Mouse (Mus musculus): ENCODE results near the gene Lefty2.
"Not testable (repeated sequence)": the region's sequence is repeated elsewhere in the genome, so short reads cannot be mapped to it uniquely, and the experiment has no call there.

Lefty2 gene

GRCm38 (mm10) chr1:180892808-180893207 lies at the start of gene Lefty2:
Gene Lefty2, plus strand, starts transcription at chr1:180893108.
- no peak for DNase-seq (ENCODE audit: low spot score)

DNA sequence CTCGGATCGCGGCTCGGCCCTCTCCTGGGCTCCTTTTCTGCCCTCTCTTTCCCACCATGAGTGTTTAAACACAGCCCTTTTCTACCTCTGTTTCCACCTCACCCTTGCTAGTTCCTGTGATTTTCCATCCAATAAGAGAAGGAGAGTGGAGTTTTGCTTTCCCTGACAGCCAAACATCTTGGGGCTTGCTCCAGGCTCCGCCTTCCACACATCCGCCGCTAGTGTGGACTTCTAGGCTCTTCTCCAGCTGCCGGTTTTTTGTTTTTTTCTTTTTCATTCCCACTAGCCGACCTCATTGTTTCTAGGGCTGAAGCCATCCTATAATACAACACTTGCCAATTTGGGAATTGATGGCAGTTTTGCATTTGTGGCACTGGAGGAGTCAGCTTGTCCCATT lies 44.8 kb upstream of the Lefty2 start:
- no peak for DNase-seq (ENCODE audit: low spot score)

DNA sequence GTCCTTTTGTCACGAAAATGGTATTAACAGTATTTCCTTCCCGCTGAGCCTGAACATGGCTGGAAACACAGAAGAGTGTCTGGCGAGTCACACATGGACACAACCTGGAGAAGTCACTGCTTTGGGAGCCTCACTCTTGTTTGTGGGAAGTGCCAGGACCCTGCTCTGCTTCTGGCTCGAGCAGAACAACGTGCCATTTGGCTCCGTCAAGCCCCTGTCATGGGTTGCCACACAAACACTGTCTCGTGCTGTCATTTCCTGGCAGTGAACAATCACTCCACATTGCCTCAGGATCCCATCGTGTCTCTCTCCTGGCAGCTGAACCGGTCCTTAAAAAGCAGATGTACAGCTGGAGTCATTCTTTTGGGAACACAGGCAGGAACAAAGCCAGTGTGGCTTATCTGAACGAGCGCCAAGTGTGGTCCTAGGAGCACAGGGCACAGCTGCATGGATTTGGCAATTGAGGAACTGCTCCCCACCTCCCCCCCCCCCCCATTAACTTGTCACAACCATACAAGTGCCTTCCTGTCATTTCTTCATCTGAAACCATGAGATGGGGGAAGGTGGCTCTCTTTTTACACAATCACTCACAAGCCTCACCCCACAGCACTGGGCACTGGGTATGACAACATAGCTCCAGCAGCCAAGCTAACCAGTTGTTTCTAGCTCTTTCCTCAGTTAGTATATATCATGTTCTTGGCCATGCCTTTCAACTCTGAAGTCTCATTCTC lies 44.2 kb upstream of the Lefty2 start:
- no peak for DNase-seq (ENCODE audit: low spot score)

DNA sequence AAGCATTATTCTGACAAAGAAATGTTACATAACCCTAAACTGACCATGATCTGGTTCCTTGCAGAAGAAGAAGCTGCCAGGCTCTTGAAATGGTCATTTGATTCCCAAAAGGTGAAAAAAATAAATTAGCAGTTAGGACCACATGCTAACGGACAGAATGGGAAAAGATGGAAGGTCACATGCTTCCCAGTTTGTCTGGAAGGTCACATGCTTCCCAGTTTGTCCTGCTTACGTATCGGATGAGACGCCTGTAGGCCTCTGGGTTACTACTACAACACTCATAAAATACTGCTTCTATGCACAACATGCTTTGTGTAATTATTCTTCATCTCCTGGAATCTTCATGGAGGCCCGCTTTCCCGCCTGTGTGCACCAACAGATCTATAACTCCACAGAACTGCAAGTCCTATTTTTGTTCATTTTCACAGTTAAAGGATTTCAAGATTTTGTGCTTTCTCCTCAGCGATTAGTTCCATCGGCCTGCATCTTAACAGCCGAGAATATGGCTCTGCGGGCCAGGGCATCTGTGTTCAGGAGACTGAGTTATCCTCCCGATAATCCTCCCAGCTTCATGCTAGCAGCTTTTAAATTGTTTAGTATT lies 43.1 kb upstream of the Lefty2 start:
- DNase-seq (ENCODE audit: low spot score): no peak

- DNase-seq (ENCODE audit: low spot score): peak; percentile 100
Observed at GRCm38 (mm10) chr1:180850316-180851270, 42.3 kb upstream of the Lefty2 start, which contains the start of gene Sde2. Gene Sde2, plus strand, starts transcription at chr1:180851127.

- no peak for DNase-seq (ENCODE audit: low spot score)
Observed at GRCm38 (mm10) chr1:180858763-180859162, 34.1 kb upstream of the Lefty2 start.

GRCm38 (mm10) chr1:180860030-180860429 lies 32.9 kb upstream of the Lefty2 start:
- no peak for DNase-seq (ENCODE audit: low spot score)

GRCm38 (mm10) chr1:180863606-180864005 lies 29.3 kb upstream of the Lefty2 start:
- DNase-seq (ENCODE audit: low spot score): no peak

DNA sequence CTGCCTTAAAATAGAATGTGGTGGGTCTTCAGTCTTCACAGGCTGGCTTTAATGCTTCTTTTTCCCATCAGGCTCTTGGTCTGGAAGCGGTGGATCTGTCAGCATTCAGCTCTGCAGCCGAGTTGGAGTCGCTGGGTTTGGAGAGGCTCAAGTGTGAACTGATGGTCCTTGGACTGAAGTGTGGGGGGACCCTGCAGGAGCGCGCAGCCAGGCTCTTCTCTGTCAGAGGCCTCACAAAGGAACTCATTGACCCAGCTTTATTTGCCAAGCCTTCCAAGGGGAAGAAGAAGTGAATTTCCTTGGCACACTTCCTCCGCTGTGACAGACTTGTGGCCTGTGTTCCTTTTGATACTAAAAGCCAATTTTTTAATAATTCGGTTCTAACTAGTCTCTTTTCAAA lies 26.9 kb upstream of the Lefty2 start:
- no peak for DNase-seq (ENCODE audit: low spot score)

- no peak for DNase-seq (ENCODE audit: low spot score)
Observed at GRCm38 (mm10) chr1:180870122-180870650, 22.7 kb upstream of the Lefty2 start.

DNA sequence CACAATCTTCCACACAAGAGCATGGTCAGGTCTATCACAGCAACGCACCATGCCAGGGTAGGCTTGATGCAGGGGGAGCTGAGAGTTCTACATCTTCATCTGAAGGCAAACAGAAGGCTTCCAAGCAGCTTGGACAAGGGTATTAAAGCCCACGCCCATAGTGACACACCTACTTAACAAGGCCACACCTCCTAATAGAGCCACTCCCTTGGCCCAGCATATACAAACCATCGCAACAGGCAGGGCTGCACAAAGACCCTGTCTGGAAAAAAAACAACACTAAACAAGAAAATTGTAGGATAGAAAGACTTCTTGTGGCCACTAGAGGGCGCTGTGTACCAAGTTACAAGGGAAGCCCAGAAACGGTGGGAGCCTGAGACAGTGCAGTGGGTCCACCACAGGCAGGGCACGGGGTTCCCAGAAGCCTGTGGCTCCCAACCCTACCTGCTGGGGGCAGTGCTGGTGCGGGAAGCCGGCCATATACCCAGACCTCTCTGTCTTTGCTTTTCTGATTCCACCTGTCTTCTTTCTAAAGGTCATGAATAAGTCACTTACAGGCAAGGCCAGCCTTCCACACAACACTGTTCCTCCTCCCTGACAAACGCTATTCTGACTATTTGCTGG lies 18.9 kb upstream of the Lefty2 start:
- DNase-seq (ENCODE audit: low spot score): no peak

- DNase-seq (ENCODE audit: low spot score): no peak
Observed at GRCm38 (mm10) chr1:180874615-180875014, 18.3 kb upstream of the Lefty2 start.

- no peak for DNase-seq (ENCODE audit: low spot score)
Observed at GRCm38 (mm10) chr1:180875126-180875525, 17.8 kb upstream of the Lefty2 start.

- DNase-seq (ENCODE audit: low spot score): no peak
Observed at GRCm38 (mm10) chr1:180877466-180877865, 15.4 kb upstream of the Lefty2 start.

- no peak for DNase-seq (ENCODE audit: low spot score)
Observed at GRCm38 (mm10) chr1:180881768-180882167, 11.1 kb upstream of the Lefty2 start.

DNA sequence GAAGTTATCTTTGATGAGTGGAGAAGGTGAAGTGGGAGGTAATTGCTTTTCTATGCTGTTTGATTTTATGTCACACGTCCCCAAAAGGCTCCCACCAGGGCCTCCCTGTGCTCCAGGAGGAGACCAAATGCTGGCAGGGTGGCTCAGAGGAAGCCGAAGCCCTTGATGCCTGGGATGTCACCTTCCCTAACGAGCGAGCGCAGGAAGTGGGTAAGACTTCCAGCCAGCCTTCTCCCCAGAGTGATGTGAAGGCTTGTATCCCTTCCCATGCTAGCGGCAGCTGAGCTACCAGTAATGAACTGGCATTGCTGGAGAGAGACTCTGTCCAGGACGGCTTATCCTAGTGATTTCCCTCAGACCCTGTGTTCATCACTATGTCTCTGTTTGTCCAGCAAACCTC lies 9.2 kb upstream of the Lefty2 start:
- DNase-seq (ENCODE audit: low spot score): no peak

DNA sequence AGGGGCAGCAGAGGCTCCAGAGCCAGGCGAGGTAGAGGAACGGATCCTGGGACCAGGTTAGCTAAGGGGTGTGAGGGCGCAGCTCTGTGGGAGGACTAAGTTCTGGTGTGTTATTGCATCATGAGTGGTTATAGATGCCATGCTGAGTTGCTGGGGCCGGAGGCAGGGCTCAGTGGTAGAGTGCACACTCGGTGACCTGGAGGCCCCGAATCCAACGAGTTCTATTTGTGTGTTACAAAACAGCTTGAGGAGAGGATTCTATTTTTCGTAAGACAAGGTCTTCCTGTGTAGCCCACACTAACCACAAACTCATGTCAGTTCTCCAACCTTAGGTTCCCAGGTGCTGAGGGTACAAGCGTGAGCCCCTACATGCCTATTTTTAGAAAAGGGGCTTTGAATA lies 8.4 kb upstream of the Lefty2 start:
- DNase-seq (ENCODE audit: low spot score): no peak

DNA sequence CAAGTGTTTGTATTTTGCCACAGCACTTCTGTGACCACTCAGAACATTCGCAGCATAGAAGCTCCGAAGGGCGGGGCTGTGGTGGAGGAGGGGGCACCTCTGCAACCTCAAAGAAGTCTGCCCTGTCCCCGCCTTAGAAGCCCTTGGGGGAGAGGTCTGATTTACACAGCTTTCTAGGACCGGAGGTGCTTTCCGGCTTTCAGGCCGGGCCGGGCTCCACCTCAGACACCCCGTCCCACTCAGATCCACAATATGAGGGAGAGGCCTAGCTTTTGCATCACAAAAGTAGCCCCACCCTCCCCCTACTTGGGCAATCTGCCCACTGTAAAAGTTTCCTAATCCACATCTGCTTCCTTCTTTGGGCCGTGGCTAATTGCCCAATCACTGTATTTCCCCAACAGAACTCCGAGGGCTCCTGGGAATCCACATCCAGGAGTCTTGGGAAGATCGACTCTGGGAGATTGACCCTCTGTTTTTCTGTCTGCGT lies 4.3 kb upstream of the Lefty2 start:
- DNase-seq (ENCODE audit: low spot score): peak; percentile 37

DNA sequence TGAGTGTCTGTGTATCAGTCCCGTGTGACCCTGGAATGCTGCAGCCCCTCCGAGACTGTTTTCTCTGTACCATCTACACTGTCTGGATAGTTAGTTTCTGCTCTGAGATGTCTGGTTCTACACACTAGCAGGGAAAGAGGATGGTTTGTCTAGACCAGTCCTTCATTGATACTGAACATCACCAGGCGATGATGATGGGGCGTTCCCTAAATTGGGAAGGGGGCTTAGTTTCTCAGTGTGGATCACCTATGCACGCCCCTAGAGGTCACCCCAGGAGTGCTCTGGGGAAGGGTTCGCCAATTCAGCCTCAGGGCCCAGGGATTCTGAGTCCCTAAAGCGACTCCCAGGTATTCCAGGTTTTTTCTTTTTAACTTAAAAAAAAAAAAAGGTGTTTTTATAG lies 3.7 kb upstream of the Lefty2 start:
- DNase-seq (ENCODE audit: low spot score): no peak

- no peak for DNase-seq (ENCODE audit: low spot score)
Observed at GRCm38 (mm10) chr1:180889841-180890240, 3.1 kb upstream of the Lefty2 start.

GRCm38 (mm10) chr1:180894088-180894987 lies 1.4 kb downstream of the Lefty2 start:
- DNase-seq (ENCODE audit: low spot score): not testable (repeated sequence)
